Mouse (Mus musculus): ENCODE measurements at regions not wholly inside any gene's neighbourhood (a gene's known extent, or its start where the extent isn't known, plus 50 kb on each side); places are given as distances from the start of the nearest gene placed in this dataset.

GRCm38 (mm10) chr9:116327080-116327479 lies 151.9 kb upstream of the Tgfbr2 start:
- no peak for DNase-seq

- no peak for DNase-seq
These were observed 149.8 kb upstream of the Tgfbr2 start for GRCm38 (mm10) chr9:116324971-116325370.

GRCm38 (mm10) chr9:116323871-116324721 lies 148.9 kb upstream of the Tgfbr2 start:
- DNase-seq: no peak

GRCm38 (mm10) chr9:116321908-116322307 lies 146.7 kb upstream of the Tgfbr2 start:
- DNase-seq: no peak

GRCm38 (mm10) chr9:116319421-116319820 lies 144.3 kb upstream of the Tgfbr2 start:
- no peak for DNase-seq

GRCm38 (mm10) chr9:116316582-116317095 lies 141.5 kb upstream of the Tgfbr2 start:
- no peak for DNase-seq

- no peak for DNase-seq
These were observed 139.6 kb upstream of the Tgfbr2 start for GRCm38 (mm10) chr9:116314803-116315202.

- no peak for DNase-seq
These were observed 139.0 kb upstream of the Tgfbr2 start for GRCm38 (mm10) chr9:116313932-116314790.

GRCm38 (mm10) chr9:116311364-116311763 lies 136.2 kb upstream of the Tgfbr2 start:
- DNase-seq: no peak

- no peak for DNase-seq
These were observed 126.4 kb upstream of the Tgfbr2 start for GRCm38 (mm10) chr9:116301602-116302001.

- no peak for DNase-seq
These were observed 123.6 kb upstream of the Tgfbr2 start for GRCm38 (mm10) chr9:116298791-116299190.

- DNase-seq: no peak
These were observed 121.2 kb upstream of the Tgfbr2 start for GRCm38 (mm10) chr9:116296349-116296748.

- no peak for DNase-seq
These were observed 118.9 kb upstream of the Tgfbr2 start for GRCm38 (mm10) chr9:116294073-116294472.

- no peak for DNase-seq
These were observed 118.0 kb upstream of the Tgfbr2 start for GRCm38 (mm10) chr9:116293110-116293509.

GRCm38 (mm10) chr9:116291624-116292023 lies 116.5 kb upstream of the Tgfbr2 start:
- DNase-seq: no peak

- no peak for DNase-seq
These were observed 115.7 kb upstream of the Tgfbr2 start for GRCm38 (mm10) chr9:116290896-116291295.

- no peak for DNase-seq
These were observed 110.7 kb upstream of the Tgfbr2 start for GRCm38 (mm10) chr9:116285691-116286431.

GRCm38 (mm10) chr9:116283790-116284526 lies 108.8 kb upstream of the Tgfbr2 start:
- no peak for DNase-seq

GRCm38 (mm10) chr9:116281654-116282053 lies 106.5 kb upstream of the Tgfbr2 start:
- DNase-seq: no peak

GRCm38 (mm10) chr9:116280146-116280545 lies 105.0 kb upstream of the Tgfbr2 start:
- DNase-seq: no peak

GRCm38 (mm10) chr9:116278862-116279261 lies 103.7 kb upstream of the Tgfbr2 start:
- no peak for DNase-seq

GRCm38 (mm10) chr9:116277736-116278135 lies 102.6 kb upstream of the Tgfbr2 start:
- DNase-seq: no peak

All from cerebellum, adult 9-11 months (tissue).